Mouse (Mus musculus): ENCODE measurements around the gene Plxnb1.

The Plxnb1 gene

DNA sequence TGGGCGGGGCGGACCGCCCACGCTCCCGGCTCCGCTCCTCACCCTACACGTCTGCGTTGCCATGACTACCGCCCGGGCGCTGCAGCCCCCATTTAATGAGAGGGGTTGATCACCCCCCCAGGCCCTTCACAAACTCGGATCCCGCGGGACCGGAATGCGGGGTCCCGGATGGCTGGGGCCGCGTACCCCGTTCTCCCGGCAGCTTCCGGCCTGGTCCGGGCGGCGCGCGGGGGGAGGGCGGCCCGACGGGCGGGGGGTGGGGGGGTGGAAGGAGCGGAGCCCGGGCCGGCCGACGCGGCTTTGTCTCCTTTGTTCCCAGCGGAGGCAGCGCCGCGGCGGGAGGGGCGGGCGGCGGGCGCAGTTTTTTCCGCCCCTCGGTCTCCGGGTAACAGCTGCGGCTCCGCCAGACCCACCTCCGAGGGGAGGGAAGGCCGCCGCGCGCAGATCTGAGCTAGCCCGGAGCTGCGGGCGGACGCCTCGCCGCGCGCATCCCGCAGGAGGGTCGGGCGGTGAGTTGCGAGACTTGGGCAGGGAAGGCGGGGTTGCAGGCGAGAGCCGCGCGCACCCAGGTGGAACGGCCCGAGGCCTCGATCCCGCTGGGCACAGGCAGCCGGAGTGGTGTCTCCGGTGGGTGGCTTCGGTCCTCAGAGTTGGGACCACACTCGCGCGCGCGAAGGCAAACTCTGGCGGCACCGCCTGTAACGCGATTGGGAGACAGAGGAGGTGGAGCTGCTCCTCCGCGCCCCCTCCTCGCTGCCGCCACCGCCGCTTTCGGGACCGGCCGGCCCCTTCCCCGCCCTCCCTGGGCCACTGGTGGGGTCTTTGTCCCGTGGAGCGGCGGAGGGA is at the start of gene Plxnb1:
TSS of gene Plxnb1 (plus strand) at position 253 of the 846 bp plus-strand sequence.
- peak; percentile 66 for DNase-seq (ENCODE audit: low spot score)

DNA sequence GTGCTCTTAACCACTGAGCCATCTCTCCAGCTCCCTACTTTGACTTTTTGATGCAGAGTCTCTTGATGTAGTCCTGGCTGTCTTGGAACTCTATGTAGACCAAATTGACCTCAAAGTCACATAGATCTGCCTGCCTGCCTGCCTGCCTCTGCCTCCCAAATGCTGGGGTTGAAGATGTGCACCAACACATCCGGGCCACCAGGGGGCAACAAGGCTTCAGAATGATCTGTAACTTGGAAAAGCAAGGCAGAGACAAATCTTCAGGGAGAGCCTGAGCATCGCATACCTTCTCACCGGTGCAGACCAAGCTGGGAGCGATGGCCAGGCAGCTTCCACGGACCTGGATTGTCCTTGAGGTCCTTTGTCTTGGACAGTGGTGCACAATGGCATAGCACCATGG is 48.9 kb upstream of the Plxnb1 start:
- peak; percentile 49 for DNase-seq (ENCODE audit: low spot score)

GRCm38 (mm10) chr9:109049316-109049715 is 45.9 kb upstream of the Plxnb1 start:
- DNase-seq (ENCODE audit: low spot score) = no peak

GRCm38 (mm10) chr9:109049996-109050673 is 45.1 kb upstream of the Plxnb1 start:
- no peak for DNase-seq (ENCODE audit: low spot score)

DNA sequence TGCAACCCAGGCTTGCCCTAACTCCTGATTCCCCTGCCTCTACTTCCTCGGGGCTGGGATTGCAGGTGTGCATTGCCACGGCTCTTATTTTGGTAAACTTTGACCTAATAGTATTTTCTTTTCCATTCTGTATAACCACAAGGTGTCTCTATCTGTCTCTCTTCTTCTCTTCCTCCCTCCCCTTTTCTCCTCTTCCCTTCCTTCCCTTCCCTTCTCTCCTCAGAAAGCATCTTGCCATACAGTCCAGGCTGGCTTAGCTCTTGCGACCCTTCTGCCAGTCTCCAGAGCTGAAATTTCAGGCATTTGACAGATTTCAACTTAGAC is 44.6 kb upstream of the Plxnb1 start:
- no peak for DNase-seq (ENCODE audit: low spot score)

GRCm38 (mm10) chr9:109051011-109051501 is 44.1 kb upstream of the Plxnb1 start:
- no peak for DNase-seq (ENCODE audit: low spot score)

GRCm38 (mm10) chr9:109051651-109052489 is 43.3 kb upstream of the Plxnb1 start:
- no peak for DNase-seq (ENCODE audit: low spot score)

- no peak for DNase-seq (ENCODE audit: low spot score)
These were observed 42.5 kb upstream of the Plxnb1 start for GRCm38 (mm10) chr9:109052490-109053260.

- no peak for DNase-seq (ENCODE audit: low spot score)
These were observed 41.8 kb upstream of the Plxnb1 start for GRCm38 (mm10) chr9:109053366-109053765.

GRCm38 (mm10) chr9:109053851-109054250 is 41.3 kb upstream of the Plxnb1 start:
- no peak for DNase-seq (ENCODE audit: low spot score)

GRCm38 (mm10) chr9:109054712-109055111 is 40.5 kb upstream of the Plxnb1 start:
- DNase-seq (ENCODE audit: low spot score) = peak; percentile 80

DNA sequence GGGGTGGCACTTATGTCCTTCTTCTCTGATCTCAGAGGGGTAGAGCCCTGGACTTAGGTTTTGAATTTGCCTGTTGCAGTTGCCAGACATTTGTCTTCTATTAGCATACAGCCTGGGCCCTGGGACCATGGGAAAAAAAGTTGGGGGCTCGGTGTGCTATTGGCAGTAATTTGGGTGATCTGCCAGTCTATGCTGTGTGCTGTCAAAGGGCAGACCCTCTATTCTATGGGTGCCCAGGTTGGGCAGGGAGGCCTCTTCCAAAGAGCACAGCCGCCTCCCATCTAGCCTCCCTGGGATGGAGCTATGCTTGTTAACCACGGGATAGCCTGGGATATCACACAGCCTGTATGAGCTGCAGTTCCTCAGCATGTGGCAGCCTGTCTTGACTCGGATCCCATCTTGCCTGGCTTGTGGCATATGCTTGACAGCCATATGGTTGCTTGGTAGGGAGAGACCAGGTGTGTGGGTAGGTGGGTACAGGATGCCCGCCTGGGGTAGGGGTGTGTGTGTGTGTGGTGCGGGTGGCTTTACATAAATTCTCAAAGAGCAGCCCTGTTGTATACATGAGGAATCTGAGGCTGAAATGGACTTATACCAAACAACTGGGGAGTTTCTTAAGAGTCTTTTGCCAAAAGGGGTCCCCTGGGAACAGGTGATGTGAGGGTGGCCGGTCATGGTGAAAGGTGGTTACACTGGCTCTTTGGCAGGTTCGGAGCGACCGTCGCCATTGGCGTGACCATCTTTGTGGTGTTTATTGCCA is 39.7 kb upstream of the Plxnb1 start:
- DNase-seq (ENCODE audit: low spot score) = no peak

GRCm38 (mm10) chr9:109056081-109056690 is 39.0 kb upstream of the Plxnb1 start:
- no peak for DNase-seq (ENCODE audit: low spot score)

DNA sequence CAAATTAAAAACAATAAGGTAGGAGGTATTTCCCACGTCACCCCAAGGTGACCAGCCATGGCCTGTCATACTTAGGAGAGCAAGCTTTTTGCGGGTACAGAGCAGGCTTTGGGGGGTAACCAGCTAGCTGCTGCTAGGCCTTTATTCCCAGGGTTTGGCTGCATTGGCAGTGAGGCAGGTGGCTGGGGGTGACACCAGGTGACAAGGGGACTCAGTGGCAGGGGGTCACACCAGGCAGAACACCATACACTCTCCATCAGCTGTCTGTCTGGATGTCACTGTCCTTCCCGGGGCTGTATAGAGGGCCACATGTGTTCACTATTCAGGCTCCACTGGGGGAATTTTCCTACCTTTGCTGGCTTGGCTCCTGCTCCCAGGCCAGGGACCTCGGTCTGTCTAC is 38.3 kb upstream of the Plxnb1 start:
- no peak for DNase-seq (ENCODE audit: low spot score)

- no peak for DNase-seq (ENCODE audit: low spot score)
These were observed 37.6 kb upstream of the Plxnb1 start for GRCm38 (mm10) chr9:109057543-109057942.

DNA sequence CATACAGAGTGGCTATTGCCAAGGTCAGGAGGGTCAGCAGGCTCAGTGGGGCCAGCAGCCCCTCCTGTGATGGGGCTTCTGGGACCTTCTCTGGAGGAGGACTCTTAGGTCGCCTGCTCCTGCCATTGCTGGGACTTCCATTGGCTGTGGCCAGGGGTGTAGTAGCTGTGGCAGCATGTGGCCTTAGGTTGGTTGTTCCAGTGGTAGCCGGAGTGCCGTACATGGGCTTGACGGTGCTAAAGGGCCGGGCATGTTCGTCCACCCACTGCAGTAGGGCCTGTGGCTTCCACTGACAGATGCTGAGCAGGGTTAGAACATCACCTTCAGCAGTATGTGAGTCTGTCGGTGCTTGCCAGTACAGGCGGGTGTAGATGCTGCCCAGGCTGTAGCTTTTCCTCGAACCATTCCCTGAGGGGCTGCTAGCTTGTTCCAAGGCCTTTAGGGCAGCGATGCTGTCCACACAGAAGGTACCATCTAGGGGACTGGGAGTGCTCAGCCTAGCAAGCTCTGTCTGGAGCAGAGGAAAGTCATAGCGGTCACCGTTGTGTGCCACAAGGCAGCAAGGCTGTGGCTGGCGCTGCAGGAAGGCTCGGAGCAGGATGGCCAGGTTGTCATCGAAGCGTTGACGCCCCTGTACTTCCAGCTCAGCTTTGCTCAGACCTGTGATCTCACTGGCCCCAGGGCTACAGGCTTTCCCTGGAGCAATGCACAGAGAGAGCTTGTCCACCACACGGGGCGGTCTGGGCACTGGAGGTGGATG is 37.0 kb upstream of the Plxnb1 start:
- no peak for DNase-seq (ENCODE audit: low spot score)

- peak; percentile 94 for DNase-seq (ENCODE audit: low spot score)
These were observed 35.9 kb upstream of the Plxnb1 start, which contains the start of gene Trex1 for GRCm38 (mm10) chr9:109059136-109059903. Trex1 (minus strand) TSS chr9:109059734.

DNA sequence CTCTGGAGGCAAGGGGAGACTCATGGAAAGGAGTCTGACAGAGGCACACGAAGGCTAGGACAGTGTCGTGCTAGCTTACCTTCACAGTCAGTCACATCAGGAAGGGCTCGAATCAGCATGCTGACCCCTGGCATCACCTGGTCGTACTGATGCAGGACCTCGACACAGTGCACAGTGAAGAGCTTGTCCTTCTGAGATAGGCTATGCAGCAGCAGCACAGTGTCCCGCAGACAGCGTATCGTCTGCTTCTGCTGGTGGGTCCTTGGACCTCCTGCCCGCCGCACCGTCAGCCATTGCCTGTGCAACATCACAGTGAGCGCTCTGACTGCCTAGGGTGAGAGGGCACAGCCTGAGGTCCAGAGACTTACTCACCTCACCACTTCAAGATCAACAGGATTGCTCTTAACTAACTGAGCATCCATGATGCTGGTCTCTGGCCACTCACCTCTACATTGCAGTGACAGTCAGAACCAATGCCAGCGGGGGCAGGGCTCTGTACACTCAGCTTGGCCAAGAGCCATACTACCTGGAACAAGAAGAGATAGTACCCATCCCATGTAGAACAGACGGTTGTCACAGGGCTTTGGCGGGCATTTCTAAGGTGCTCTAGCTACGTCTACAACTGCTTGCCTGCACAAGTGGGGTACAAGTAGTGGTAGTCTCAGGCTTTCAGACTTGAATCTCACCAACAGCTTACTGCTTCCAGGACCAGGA is 34.8 kb upstream of the Plxnb1 start:
- no peak for DNase-seq (ENCODE audit: low spot score)
